Mouse (Mus musculus): ENCODE data around the gene Lrp10. TPM values are rescaled to one million over a fixed set of nuclear protein-coding genes. Genes with fewer than 3 reads are reported as not detected.
A peak's percentile ranks its signal among the peaks of the same experiment; 100 is the strongest.

The Lrp10 gene
- total RNA-seq, 2 experiments from 2014 or later = 27.9 to 36.5 TPM

- no peak overlapping the region for H3K27ac ChIP-seq
- no peak for DNase-seq
- intact Hi-C loops (cut with DNase I) = no loop called here
- no peak for TF ChIP-seq CTCF (IDR thresholded peaks at IDR 0.05)
- H3K4me3 ChIP-seq = no peak overlapping the region
Observed at GRCm38 (mm10) chr14:54439610-54440009, 24.3 kb upstream of the Lrp10 start.

GRCm38 (mm10) chr14:54440538-54440937, 23.4 kb upstream of the Lrp10 start:
- H3K27ac ChIP-seq = peak overlapping the region; percentile 12; the same call in 1 of the 2 replicates
- H3K4me3 ChIP-seq = no peak overlapping the region
- TF ChIP-seq CTCF (IDR thresholded peaks at IDR 0.05) = no peak
- intact Hi-C loops (cut with DNase I) = no loop called here
- no peak for DNase-seq

- TF ChIP-seq CTCF (IDR thresholded peaks at IDR 0.05) = no peak
- Histone ChIP-seq H3K4me3 (no peak overlapping the region), H3K27ac (no peak overlapping the region)
- DNase-seq = no peak
- intact Hi-C loops (cut with DNase I) = no loop called here
Observed at GRCm38 (mm10) chr14:54441365-54441764, 22.6 kb upstream of the Lrp10 start.

- no peak for DNase-seq
- Histone ChIP-seq H3K4me3 (no peak overlapping the region), H3K27ac (peak overlapping the region; percentile 83)
- TF ChIP-seq CTCF (IDR thresholded peaks at IDR 0.05) = no peak
- intact Hi-C loops (cut with DNase I) = no loop called here
Observed at GRCm38 (mm10) chr14:54442548-54442947, 21.4 kb upstream of the Lrp10 start.

GRCm38 (mm10) chr14:54443196-54443595, 20.7 kb upstream of the Lrp10 start:
- peak overlapping the region; percentile 83 for H3K27ac ChIP-seq
- DNase-seq = peak; percentile 77
- intact Hi-C loops (cut with DNase I) = no loop called here
- peak overlapping the region; percentile 25; the same call in 1 of the 2 replicates for H3K4me3 ChIP-seq
- TF ChIP-seq CTCF (IDR thresholded peaks at IDR 0.05) = no peak

GRCm38 (mm10) chr14:54443712-54444618, 20.0 kb upstream of the Lrp10 start:
- no peak for TF ChIP-seq CTCF (IDR thresholded peaks at IDR 0.05)
- peak overlapping the region; percentile 83 for H3K27ac ChIP-seq
- H3K4me3 ChIP-seq = peak overlapping the region; percentile 21
- intact Hi-C loops (cut with DNase I) = no loop called here
- peak; percentile 77 for DNase-seq

GRCm38 (mm10) chr14:54445476-54445875, 18.5 kb upstream of the Lrp10 start:
- no peak for TF ChIP-seq CTCF (IDR thresholded peaks at IDR 0.05)
- H3K27ac ChIP-seq = peak overlapping the region; percentile 20; the same call in 1 of the 2 replicates
- H3K4me3 ChIP-seq = no peak overlapping the region
- intact Hi-C loops (cut with DNase I) = loop anchor here (5.0 kb wide), 1 partner anchor 33 kb away; no protein-coding TSS in a partner anchor
- peak; percentile 51 for DNase-seq

GRCm38 (mm10) chr14:54453566-54453965, 10.4 kb upstream of the Lrp10 start:
- intact Hi-C loops (cut with DNase I) = no loop called here
- DNase-seq = no peak
- Histone ChIP-seq H3K27ac (no peak overlapping the region), H3K4me3 (no peak overlapping the region)
- TF ChIP-seq CTCF (IDR thresholded peaks at IDR 0.05) = no peak

GRCm38 (mm10) chr14:54454669-54455528, 9.0 kb upstream of the Lrp10 start:
- intact Hi-C loops (cut with DNase I) = no loop called here
- Histone ChIP-seq H3K4me3 (no peak overlapping the region), H3K27ac (no peak overlapping the region)
- no peak for DNase-seq
- no peak for TF ChIP-seq CTCF (IDR thresholded peaks at IDR 0.05)

- intact Hi-C loops (cut with DNase I) = no loop called here
- DNase-seq = no peak
- no peak for TF ChIP-seq CTCF (IDR thresholded peaks at IDR 0.05)
- H3K4me3 ChIP-seq = no peak overlapping the region
- H3K27ac ChIP-seq = no peak overlapping the region
Observed at GRCm38 (mm10) chr14:54457907-54458569, 5.9 kb upstream of the Lrp10 start.

GRCm38 (mm10) chr14:54462146-54462545, 1.8 kb upstream of the Lrp10 start:
- intact Hi-C loops (cut with DNase I) = loop anchor here (5.0 kb wide), 1 partner anchor 50 kb away; no protein-coding TSS in a partner anchor

More at GRCm38 (mm10) chr14:54462146-54462545, 1.8 kb upstream of the Lrp10 start:
- TF ChIP-seq CTCF (IDR thresholded peaks at IDR 0.05) = no peak
- Histone ChIP-seq H3K4me3 (no peak overlapping the region), H3K27ac (no peak overlapping the region)
- DNase-seq = no peak

Data from gastrocnemius, adult 2 months (tissue).